Mouse (Mus musculus): ENCODE measurements around the gene 1700017B05Rik. TPM values are rescaled to one million over a fixed set of nuclear protein-coding genes. Genes with fewer than 3 reads are reported as not detected.

1700017B05Rik gene
- total RNA-seq, 2 experiments from 2014 or later, result 17.1 to 19.2 TPM

DNA sequence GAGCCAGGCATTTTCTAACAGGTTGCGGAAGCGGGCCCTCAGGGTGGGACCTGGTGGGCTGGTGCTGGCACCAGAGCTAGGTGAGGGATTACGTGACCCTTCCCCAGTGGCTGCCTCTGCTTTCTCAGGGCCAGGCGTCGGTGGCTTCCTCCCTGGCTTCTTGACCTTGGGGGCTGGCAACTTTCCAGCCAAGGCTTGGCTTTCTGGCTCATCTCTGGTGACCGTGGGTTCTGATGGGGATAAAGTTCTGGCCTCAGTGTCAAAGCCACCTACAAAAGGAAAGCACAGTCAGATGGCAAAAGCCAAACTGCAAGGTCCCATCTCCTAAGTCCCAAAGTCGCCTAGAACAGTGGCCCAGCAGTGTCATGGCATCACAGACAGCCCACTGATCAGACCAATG is 8.4 kb downstream of the 1700017B05Rik start:
- intact Hi-C loops (cut with DNase I), result no loop called here
- no peak for DNase-seq (ENCODE audit: low spot score in 2 of 2)

DNA sequence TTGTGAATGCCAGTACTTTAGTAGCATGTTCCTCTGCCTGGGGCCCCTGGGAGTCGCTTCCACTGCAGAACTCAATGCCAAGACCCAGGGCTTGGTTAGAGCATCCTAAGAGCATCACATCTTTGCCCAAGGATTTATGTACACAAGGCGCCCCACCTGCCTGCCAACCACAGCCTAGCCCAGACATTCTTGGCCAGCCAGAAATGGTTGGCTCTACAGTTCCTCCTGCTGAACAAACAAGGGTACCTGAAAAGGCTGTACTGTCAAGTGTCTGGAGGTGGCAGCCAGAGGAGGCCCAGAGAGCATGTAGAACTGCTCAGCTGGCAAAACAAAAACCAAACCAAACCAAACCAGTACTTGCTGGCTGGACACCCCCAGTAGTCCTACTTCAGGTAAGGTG is 11.3 kb downstream of the 1700017B05Rik start:
- no peak for DNase-seq (ENCODE audit: low spot score in 2 of 2)
- intact Hi-C loops (cut with DNase I), result no loop called here

GRCm38 (mm10) chr9:57250026-57250425 is 12.4 kb downstream of the 1700017B05Rik start:
- no peak for DNase-seq (ENCODE audit: low spot score in 2 of 2)
- intact Hi-C loops (cut with DNase I), result no loop called here

- no peak for DNase-seq (ENCODE audit: low spot score in 2 of 2)
- intact Hi-C loops (cut with DNase I), result no loop called here
These were observed 14.1 kb downstream of the 1700017B05Rik start for GRCm38 (mm10) chr9:57248030-57248942.

- intact Hi-C loops (cut with DNase I), result no loop called here
- no peak for DNase-seq (ENCODE audit: low spot score in 2 of 2)
These were observed 15.2 kb downstream of the 1700017B05Rik start for GRCm38 (mm10) chr9:57247201-57247671.

DNA sequence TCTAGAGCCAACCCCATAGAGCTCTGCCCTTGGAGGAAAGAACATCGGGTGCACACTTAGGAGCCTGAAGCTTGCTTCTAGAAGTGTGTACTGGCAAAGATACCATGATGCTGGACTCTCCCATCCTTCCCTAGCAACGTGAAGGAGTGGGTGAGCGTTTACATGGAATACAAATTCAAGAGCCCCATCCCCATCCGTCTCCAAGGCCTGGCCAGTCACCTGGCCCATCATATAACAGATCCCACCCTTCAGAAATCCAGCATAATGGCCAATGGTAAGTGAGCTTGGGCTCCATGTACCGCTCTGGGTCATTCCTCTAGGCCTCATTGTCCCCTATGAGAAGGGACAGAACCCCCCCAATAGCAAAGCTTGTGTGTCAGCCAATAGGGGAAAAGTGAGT is 15.9 kb downstream of the 1700017B05Rik start:
- intact Hi-C loops (cut with DNase I), result no loop called here
- DNase-seq (ENCODE audit: low spot score in 2 of 2), result no peak

GRCm38 (mm10) chr9:57244106-57244685 is 18.2 kb downstream of the 1700017B05Rik start:
- no peak for DNase-seq (ENCODE audit: low spot score in 2 of 2)
- intact Hi-C loops (cut with DNase I), result no loop called here

DNA sequence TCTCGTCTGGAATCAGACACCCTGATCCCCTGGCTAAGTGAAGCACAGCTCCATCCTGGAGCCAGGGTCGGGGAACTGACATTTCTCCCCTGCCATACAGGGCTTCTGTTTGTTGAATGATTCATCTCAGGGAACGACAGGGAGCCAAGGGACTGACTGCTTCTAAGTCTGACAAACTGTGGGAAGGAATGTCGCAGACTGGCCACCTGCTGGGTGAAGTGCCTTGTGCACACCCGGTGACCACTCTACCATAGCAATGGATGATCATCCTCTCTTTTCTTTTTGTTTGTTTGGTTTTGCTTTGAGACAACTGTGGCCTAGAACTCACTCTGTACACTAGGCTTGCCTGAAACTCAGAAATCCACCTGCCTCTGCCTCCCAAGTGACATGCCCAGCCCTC is 19.5 kb downstream of the 1700017B05Rik start:
- intact Hi-C loops (cut with DNase I), result no loop called here
- no peak for DNase-seq (ENCODE audit: low spot score in 2 of 2)

GRCm38 (mm10) chr9:57241111-57241510 is 21.3 kb downstream of the 1700017B05Rik start:
- no peak for DNase-seq (ENCODE audit: low spot score in 2 of 2)
- intact Hi-C loops (cut with DNase I), result no loop called here

GRCm38 (mm10) chr9:57238220-57238619 is 24.2 kb downstream of the 1700017B05Rik start:
- no peak for DNase-seq (ENCODE audit: low spot score in 2 of 2)
- intact Hi-C loops (cut with DNase I), result no loop called here

- intact Hi-C loops (cut with DNase I), result no loop called here
- no peak for DNase-seq (ENCODE audit: low spot score in 2 of 2)
These were observed 24.7 kb downstream of the 1700017B05Rik start for GRCm38 (mm10) chr9:57237705-57238104.

GRCm38 (mm10) chr9:57236256-57236655 is 26.2 kb downstream of the 1700017B05Rik start, which contains the start of gene Trcg1:
Trcg1 (plus strand) TSS chr9:57236556.
- intact Hi-C loops (cut with DNase I), result no loop called here
- DNase-seq (ENCODE audit: low spot score in 2 of 2), result no peak

DNA sequence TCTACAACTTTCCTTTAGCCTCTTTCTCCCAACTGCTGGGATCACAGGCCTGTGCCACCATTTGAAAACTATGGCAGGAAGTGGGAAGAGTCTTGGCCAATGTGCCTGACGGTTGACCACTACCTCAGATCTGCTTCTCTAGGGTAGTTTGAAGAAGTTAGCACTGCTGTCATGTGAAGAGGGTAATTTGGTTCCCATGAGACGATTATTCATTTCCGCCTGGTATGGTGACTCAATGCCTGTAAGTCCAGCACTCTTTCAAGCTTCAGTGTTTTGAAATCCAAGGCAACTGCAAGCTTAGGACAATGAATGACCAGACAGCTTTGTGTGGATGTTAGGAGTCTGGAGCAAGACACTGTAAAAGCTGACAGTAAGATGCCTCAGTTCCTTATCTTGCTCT is 28.6 kb downstream of the 1700017B05Rik start:
- intact Hi-C loops (cut with DNase I), result no loop called here
- no peak for DNase-seq (ENCODE audit: low spot score in 2 of 2)

DNA sequence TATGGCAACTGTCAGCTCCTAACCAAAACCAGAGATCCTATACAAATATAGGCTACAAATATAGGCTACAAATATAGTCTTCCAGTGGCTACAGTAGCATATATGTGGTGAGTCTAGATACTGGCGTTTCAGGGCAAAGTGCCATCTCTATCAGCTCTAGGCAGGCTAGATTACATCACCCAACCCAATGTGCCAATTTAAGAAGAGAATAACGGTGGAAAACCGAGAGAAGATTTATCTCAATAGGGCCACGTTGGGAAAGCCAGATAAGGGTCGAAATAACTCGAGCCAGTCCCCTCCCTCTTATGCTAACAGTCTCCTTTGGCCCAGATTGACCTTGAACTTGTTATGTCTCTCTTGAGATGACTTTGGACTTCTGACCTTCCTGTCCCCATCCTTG is 29.3 kb downstream of the 1700017B05Rik start:
- DNase-seq (ENCODE audit: low spot score in 2 of 2), result no peak
- intact Hi-C loops (cut with DNase I), result no loop called here

GRCm38 (mm10) chr9:57232341-57232940 is 30.0 kb downstream of the 1700017B05Rik start:
- intact Hi-C loops (cut with DNase I), result no loop called here
- DNase-seq (ENCODE audit: low spot score in 2 of 2), result no peak

- DNase-seq (ENCODE audit: low spot score in 2 of 2), result no peak
- intact Hi-C loops (cut with DNase I), result no loop called here
These were observed 30.7 kb downstream of the 1700017B05Rik start for GRCm38 (mm10) chr9:57231536-57232255.

DNA sequence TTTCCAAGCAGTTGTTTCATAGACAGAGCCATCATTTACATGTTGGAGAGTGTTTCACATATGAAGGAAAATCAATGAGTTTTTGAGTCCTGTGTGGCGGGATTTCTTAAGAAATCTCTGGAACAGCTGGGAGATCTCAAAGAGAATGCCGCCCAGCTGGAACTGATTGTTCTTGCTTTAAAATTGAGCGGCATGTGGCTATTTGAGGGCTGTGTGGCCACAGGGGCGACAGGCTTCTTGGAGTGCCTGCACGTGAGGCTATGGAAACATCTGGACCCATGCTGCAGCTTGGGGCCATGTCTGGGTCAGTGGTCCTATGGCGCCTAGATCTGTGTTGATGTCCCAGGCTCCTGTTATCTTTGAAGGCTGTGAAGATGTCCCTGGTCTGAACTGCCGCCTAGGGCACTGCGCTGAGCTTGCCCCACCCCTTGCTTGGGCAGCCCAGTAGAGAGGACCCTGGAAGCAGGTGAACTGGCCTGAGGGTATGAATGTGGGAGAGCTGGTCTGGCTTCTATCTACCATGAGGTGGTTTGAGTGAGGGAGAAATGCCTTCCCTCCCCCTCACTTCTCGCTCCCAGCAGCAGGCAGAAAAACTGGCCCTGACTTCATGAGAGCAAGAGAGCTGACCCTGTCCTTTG is 32.1 kb downstream of the 1700017B05Rik start:
- intact Hi-C loops (cut with DNase I), result no loop called here
- DNase-seq (ENCODE audit: low spot score in 2 of 2), result no peak

DNA sequence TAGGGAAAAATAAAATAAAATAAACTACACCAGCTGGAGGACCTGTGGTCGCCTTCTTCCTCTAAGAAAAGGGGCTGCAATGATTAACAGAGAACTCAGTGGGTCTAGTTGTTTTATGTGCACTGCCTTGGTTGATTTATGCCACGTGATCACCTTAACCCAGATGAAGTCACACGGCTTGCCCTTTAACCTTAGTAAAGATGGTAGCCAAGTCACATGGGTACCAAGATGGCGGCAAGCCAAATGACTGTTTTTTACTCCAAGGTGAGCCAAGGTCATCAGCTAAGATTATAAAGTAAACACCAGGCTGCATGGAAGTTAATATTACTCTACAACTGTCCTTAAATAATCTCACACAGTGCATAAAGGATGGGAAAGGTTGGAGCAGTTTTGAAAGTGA is 32.7 kb downstream of the 1700017B05Rik start:
- DNase-seq (ENCODE audit: low spot score in 2 of 2), result no peak
- intact Hi-C loops (cut with DNase I), result loop anchor here (10.0 kb wide), 1 partner anchor 335 kb away; no protein-coding TSS in a partner anchor

DNA sequence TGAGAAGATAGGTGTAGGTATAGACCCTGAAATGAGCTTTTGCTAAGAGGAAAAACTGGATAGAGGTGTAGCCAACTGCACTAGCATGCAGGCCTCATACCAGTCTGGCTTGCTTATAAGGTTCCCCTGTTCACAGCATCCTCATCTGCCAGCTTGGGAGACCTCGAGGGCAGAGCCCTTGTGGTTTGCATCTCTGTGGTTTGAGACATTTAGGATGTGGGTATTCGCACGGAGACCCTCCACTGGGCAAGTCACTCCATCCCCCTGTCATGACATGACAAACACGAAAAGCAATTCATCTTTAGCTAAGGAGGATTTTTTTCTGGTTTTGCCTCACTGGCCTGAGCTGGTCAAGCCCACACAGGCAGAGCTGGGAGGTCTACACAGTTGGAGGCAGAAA is 34.2 kb downstream of the 1700017B05Rik start:
- intact Hi-C loops (cut with DNase I), result loop anchor here (10.0 kb wide), 1 partner anchor 333 kb away; no protein-coding TSS in a partner anchor
- DNase-seq (ENCODE audit: low spot score in 2 of 2), result no peak
